Mouse (Mus musculus) ES-E14 (cell line): ENCODE data around the gene Prrx2.

Experiments used
- HCFC1 ChIP-seq: IDR thresholded peaks from 2 replicates; pipeline ENCODE4 v1.6.1; 2012; ENCODE audit warnings: low read length, inconsistent platforms, borderline replicate concordance; ENCODE audit not compliant: insufficient read depth
- MAFK ChIP-seq: IDR thresholded peaks from 2 replicates; pipeline ENCODE4 v1.6.1; 2014; ENCODE audit warnings: mild to moderate bottlenecking, low read depth, low read length, inconsistent platforms; ENCODE audit not compliant: insufficient read depth
- ZNF384 ChIP-seq: IDR thresholded peaks from 2 replicates; pipeline ENCODE4 v1.6.1; 2012; ENCODE audit warnings: low read depth, low read length, inconsistent platforms

DNA sequence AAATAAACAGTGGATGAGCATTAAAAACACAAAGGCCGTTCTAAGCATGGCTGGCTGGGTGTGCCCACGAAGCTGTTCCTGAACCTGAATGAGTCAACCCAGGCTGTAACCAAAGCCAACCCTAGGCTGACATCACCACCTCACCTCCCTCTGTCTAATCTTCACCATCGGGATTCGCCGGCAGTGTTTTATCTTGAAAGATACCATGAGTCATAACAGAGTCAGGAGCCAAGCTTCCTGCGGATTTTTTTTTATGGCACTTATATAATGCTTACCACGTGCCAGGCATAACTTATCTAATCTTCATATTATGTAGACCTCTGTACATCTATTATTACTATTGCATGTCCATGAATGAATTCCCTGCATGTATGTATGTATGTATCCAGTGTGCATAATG is 85.4 kb downstream of the Prrx2 start:
- TF ChIP-seq MAFK (no peak), HCFC1 (no peak), ZNF384 (no peak)
